Mouse (Mus musculus) bone marrow, adult 2 months (tissue): ENCODE measurements around the gene Ifit2. TPM values are rescaled to one million over a fixed set of nuclear protein-coding genes. Genes with fewer than 3 reads are reported as not detected.
"Not testable (repeated sequence)": the region's sequence is repeated elsewhere in the genome, so short reads cannot be mapped to it uniquely, and the experiment has no call there.

ENCODE experiments used
- H3K27ac ChIP-seq: fragments of 200-500 bp; 2 replicates; pipeline ENCODE4 v1.5.1; 2012; ENCODE audit warnings: low read depth, mild to moderate bottlenecking, control low read depth, inconsistent platforms, low read length; ENCODE audit not compliant: control insufficient read depth, poor library complexity, insufficient read depth
- H3K4me1 ChIP-seq: fragments of 200-500 bp; 2 replicates; pipeline ENCODE4 v1.6.1; 2011; ENCODE audit warnings: low read length; ENCODE audit not compliant: control insufficient read depth, insufficient read depth
- H3K4me3 ChIP-seq: fragments of 200-500 bp; replicated peaks from 2 replicates; pipeline ENCODE3; 2011; ENCODE audit warnings: mild to moderate bottlenecking, low read depth, low read length, control low read depth; ENCODE audit not compliant: control insufficient read depth
- CTCF ChIP-seq: fragments of 200-500 bp; IDR thresholded peaks from 2 replicates; pipeline ENCODE4 v1.5.1; 2011; ENCODE audit warnings: low read length, control low read depth; ENCODE audit not compliant: control insufficient read depth, insufficient read depth
- POLR2A ChIP-seq: fragments of 200-500 bp; IDR thresholded peaks from 2 replicates; pipeline ENCODE4 v1.6.1; 2011; ENCODE audit warnings: low read depth, mild to moderate bottlenecking, control low read depth, low read length, borderline replicate concordance; ENCODE audit not compliant: control insufficient read depth
- WGBS: fragments of 180-500 bp; shearing (Covaris S2); methylation state at CpG from one replicate; pipeline ENCODE4 v1.1.7; 2018; 5-methylcytosine and 5-hydroxymethylcytosine counted together
- polyA plus RNA-seq: library from polyadenylated mRNA; stranded (reverse); fragments of >200 nt; gene quantifications from 2 replicates; pipeline ENCODE4 v1.2.4, GENCODE M21; 2011; ENCODE audit warnings: low replicate concordance; ENCODE audit not compliant: missing spikeins, insufficient read depth, insufficient read length

Gene Ifit2
- polyA plus RNA-seq, 1 experiment: 3.7 TPM

- Histone ChIP-seq H3K4me3 (no peak overlapping the region), H3K27ac (no peak overlapping the region), H3K4me1 (no peaks in the 10 kb centered on the region; the same call in 1 of the 2 replicates)
- 89% methylated on average over 5 of the region's 5 CpGs for WGBS
- TF ChIP-seq CTCF (no peak), POLR2A (no peak)
These were observed 23.2 kb downstream of the Ifit2 start for GRCm38 (mm10) chr19:34573650-34574049.

GRCm38 (mm10) chr19:34577121-34577520 is 26.6 kb downstream of the Ifit2 start:
- Histone ChIP-seq H3K4me3 (no peak overlapping the region), H3K4me1 (no peaks in the 10 kb centered on the region), H3K27ac (no peak overlapping the region)
- 60% methylated on average over 1 of the region's 1 CpGs for WGBS
- TF ChIP-seq CTCF (no peak), POLR2A (no peak)

- H3K27ac ChIP-seq, H3K4me3 ChIP-seq, H3K4me1 ChIP-seq: not testable (repeated sequence)
- 76% methylated on average over 2 of the region's 2 CpGs for WGBS
These were observed 32.2 kb downstream of the Ifit2 start for GRCm38 (mm10) chr19:34582696-34583095.

- not testable (repeated sequence) for H3K27ac ChIP-seq, H3K4me1 ChIP-seq, H3K4me3 ChIP-seq
- WGBS: 0% methylated on average over 2 of the region's 2 CpGs
These were observed 32.8 kb downstream of the Ifit2 start, which contains the start of gene Ifit3 for GRCm38 (mm10) chr19:34583126-34583766. Gene Ifit3 (plus strand): TSS chr19:34583531.

GRCm38 (mm10) chr19:34585740-34586458 is 35.4 kb downstream of the Ifit2 start:
- H3K4me3 ChIP-seq, H3K27ac ChIP-seq: not testable (repeated sequence)
- 61% methylated on average over 5 of the region's 5 CpGs for WGBS

GRCm38 (mm10) chr19:34587898-34588692 is 37.6 kb downstream of the Ifit2 start:
- H3K4me1 ChIP-seq, H3K27ac ChIP-seq, H3K4me3 ChIP-seq: not testable (repeated sequence)
- WGBS: 46% methylated on average over 7 of the region's 12 CpGs

More at GRCm38 (mm10) chr19:34585740-34586458, 35.4 kb downstream of the Ifit2 start:
- not testable (repeated sequence) for H3K4me1 ChIP-seq

GRCm38 (mm10) chr19:34588959-34589358 is 38.5 kb downstream of the Ifit2 start:
- no peak overlapping the region for H3K27ac ChIP-seq
- no peak for TF ChIP-seq POLR2A
- no peak for TF ChIP-seq CTCF
- H3K4me1 ChIP-seq: no peaks in the 10 kb centered on the region; the same call in 1 of the 2 replicates
- no peak overlapping the region for H3K4me3 ChIP-seq

GRCm38 (mm10) chr19:34593456-34593855 is 43.0 kb downstream of the Ifit2 start:
- TF ChIP-seq POLR2A (no peak), CTCF (no peak)
- no peak overlapping the region for H3K27ac ChIP-seq
- H3K4me3 ChIP-seq: no peak overlapping the region
- WGBS: 76% methylated on average over 2 of the region's 2 CpGs
- peaks cover under 1% of the 10 kb centered on the region for H3K4me1 ChIP-seq

GRCm38 (mm10) chr19:34594523-34594922 is 44.0 kb downstream of the Ifit2 start:
- not testable (repeated sequence) for H3K27ac ChIP-seq, H3K4me3 ChIP-seq, H3K4me1 ChIP-seq
- WGBS: 65% methylated on average over 3 of the region's 3 CpGs
